Mouse (Mus musculus): Measurements from ENCODE around the gene Cracr2b. TPM values are rescaled to one million over a fixed set of nuclear protein-coding genes. Genes with fewer than 3 reads are reported as not detected.
A peak's percentile ranks its signal among the peaks of the same experiment; 100 is the strongest.

Gene Cracr2b
- polyA plus RNA-seq, 1 experiment from 2014 or later = 40.8 TPM

DNA sequence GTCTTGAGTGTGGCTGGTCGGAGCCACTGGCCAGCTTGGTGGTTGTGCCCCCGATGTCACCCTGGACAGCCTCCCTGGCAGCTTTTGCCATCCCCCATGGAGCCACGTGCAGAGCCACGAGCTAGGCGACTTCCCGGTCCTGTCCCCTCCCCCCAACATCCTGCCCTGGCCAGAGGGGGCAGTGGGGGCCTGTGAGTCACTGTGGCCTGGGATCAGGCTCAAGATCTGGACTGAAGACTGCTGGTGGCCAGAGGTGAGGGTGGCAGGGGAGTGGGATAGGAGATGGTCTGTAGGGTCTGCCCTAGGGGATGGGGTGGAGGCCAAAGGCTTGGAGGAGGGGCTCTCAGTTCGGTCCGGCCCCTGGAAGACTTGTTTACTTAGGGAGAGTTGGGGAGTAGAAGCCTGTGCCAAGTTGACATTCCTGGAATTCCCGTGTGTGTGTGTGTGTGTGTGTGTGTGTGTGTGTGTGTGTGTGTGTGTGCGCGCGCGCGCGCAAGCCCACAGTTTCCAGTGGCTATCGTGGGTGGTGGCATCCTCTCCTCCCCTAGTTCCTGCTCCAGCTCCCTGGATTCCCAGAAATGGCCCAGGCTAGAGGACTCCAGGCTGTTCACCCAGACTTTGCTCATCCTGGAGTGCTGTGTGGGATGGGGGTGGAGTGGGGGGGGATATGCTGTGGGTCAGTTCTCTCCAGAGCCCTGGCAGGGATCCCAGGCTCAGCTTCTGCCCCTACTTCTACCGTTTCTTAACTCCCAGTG lies 15.5 kb downstream of the Cracr2b start:
- peak overlapping the region; percentile 80 for H3K9ac ChIP-seq
- H3K4me1 ChIP-seq = peaks cover 50% of the 10 kb centered on the region
- H3K36me3 ChIP-seq = peaks cover 11% of the 10 kb centered on the region
- peak overlapping the region; percentile 99 for H3K27ac ChIP-seq
- H3K9me3 ChIP-seq = no peaks in the 10 kb centered on the region
- no peaks in the 10 kb centered on the region for H3K27me3 ChIP-seq
- peak; percentile 81 for ATAC-seq (ENCODE audit: borderline replicate concordance, extremely low read depth, low FRiP score, low TSS enrichment)
- under 1% methylated on average over 17 of the region's 17 CpGs for WGBS
- peak overlapping the region; percentile 87 for H3K4me2 ChIP-seq
- peak overlapping the region; percentile 82 for H3K4me3 ChIP-seq

DNA sequence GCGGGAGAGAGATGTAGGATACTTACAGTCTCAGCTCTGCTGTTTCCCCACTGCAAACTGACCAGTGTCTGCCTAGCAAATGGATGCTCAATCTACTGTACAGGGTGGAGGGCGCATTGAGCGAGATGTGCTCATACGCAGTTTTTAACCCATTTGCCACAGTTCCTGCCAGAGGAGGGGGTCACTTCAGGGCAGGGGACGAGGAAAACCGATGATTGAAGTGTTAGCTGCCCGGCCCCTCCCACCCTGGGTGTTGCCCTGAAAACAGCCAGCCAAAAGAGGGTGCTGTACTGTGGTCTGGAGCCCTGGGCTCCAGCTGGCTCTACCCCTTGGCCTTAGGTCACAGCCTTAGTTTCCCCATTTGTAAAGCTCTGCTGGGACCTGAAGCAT lies 16.1 kb downstream of the Cracr2b start:
- Histone ChIP-seq H3K27ac (peak overlapping the region; percentile 99), H3K9me3 (no peaks in the 10 kb centered on the region), H3K36me3 (peaks cover 7% of the 10 kb centered on the region), H3K9ac (peak overlapping the region; percentile 80), H3K4me1 (peaks cover 56% of the 10 kb centered on the region), H3K4me3 (peak overlapping the region; percentile 82), H3K4me2 (peak overlapping the region; percentile 87), H3K27me3 (0 out of 2 replicates have a peak, but pooled peaks cover 3% of the 10 kb centered on the region)
- 1% methylated on average over 7 of the region's 7 CpGs for WGBS
- ATAC-seq (ENCODE audit: borderline replicate concordance, extremely low read depth, low FRiP score, low TSS enrichment) = peak; percentile 6

DNA sequence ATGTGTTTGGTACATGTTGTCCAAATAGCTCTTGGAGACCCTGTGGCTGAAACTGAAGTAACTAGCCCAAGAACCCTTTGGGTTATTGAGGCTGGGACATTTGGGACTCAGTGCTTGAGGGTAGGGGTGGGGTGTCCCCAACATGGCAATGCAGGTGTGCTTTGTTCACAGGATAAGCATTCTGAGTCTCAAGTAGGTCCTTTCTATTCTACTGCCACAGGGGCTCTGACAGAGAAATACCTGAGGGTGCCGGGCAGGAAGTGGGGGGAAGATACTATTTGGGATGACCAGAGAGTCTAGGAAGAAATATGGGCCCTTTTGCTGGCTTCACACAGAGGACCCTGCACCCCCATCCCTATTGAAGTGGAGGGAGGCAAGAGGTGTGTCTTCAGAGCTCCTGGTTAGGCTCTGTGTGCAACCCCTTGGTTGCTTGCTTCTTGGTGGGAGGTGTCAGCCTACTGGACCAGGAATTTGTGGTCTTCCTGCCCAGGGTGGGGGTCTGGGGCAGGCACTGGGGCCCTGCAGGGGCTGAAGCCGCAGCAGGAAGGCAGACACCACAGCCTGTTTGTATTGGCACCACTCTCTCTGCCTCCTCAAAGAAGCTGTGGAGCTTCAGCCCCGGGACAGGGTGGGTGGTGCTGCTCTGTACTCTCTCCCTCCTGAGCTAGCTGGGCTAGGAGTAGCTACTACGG lies 16.8 kb downstream of the Cracr2b start:
- WGBS = 18% methylated on average over 4 of the region's 4 CpGs
- Histone ChIP-seq H3K9me3 (no peaks in the 10 kb centered on the region), H3K4me1 (peaks cover 63% of the 10 kb centered on the region), H3K4me2 (peak overlapping the region; percentile 87), H3K27ac (peak overlapping the region; percentile 99), H3K27me3 (peaks cover 9% of the 10 kb centered on the region; the same call in 1 of the 2 replicates), H3K4me3 (no peak overlapping the region), H3K36me3 (peaks cover 1% of the 10 kb centered on the region), H3K9ac (peak overlapping the region; percentile 80)
- no peak for ATAC-seq (ENCODE audit: borderline replicate concordance, extremely low read depth, low FRiP score, low TSS enrichment)

DNA sequence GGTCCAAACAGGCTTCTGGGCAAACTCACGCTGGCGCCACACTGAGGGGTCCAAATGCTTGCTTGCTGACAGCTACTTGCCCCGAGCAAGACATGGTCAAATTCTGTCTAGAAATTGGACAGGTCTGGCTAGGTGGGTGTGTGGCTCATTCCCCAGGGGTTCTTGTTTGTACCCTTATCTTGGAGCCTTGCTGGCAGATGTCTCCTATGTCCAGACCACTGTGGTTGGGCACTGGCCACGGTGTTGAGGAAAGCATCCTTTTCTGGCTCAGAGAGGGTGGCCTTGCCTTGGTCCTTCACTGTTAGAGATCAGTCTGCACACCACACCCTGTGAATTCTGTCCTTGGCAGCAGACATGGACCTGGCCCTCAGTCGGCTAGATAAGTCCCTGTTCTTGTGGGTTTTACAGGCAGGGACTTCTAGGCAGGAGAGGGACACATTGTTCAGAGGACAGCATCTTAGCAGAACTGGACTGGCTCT lies 17.4 kb downstream of the Cracr2b start:
- WGBS = 37% methylated on average over 5 of the region's 5 CpGs
- no peak overlapping the region for H3K4me3 ChIP-seq
- no peak for ATAC-seq (ENCODE audit: borderline replicate concordance, extremely low read depth, low FRiP score, low TSS enrichment)

DNA sequence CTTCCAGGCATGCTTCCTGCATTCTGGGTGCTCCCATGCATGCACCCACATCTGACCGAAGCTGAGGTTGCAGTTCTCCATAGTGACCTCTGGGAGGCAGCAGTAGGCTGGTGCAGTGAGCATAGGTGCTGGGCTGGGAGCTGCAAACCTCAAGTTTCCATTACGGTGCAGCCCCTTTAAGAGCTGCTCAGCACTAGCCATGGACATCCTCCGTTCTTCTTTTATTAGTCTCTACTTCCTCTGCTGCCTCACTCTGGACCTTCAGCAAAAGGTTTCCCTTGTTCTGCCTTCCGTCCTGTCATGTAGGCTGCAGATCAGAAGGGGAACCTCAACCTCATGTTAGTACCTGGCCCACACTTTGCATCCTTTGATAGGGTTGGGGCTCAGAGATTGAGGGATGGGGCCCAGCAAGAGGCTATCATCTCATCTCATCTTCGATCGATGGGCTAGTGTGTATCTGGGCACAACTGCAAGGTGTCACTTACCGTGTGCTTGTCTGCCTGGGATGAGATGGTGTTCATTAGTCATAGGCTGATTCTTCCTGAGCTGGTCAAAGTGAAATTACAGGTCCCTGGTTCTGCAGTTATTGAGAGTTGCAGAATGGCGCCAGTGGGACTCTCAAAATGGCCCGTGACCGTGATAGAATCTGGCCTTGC lies 20.1 kb downstream of the Cracr2b start:
- Histone ChIP-seq H3K27ac (no peak overlapping the region), H3K4me1 (peaks cover 55% of the 10 kb centered on the region), H3K4me2 (peak overlapping the region; percentile 94), H3K4me3 (peak overlapping the region; percentile 47; the same call in 1 of the 2 replicates), H3K9me3 (no peaks in the 10 kb centered on the region), H3K27me3 (peaks cover 11% of the 10 kb centered on the region; the same call in 1 of the 2 replicates), H3K9ac (no peak overlapping the region), H3K36me3 (no peaks in the 10 kb centered on the region)
- no peak for ATAC-seq (ENCODE audit: borderline replicate concordance, extremely low read depth, low FRiP score, low TSS enrichment)
- 8% methylated on average over 10 of the region's 10 CpGs for WGBS

More for the DNA sequence above, 17.4 kb downstream of the Cracr2b start:
- Histone ChIP-seq H3K36me3 (no peaks in the 10 kb centered on the region), H3K9me3 (no peaks in the 10 kb centered on the region), H3K27ac (peak overlapping the region; percentile 99), H3K4me2 (peak overlapping the region; percentile 87), H3K4me1 (peaks cover 64% of the 10 kb centered on the region), H3K27me3 (peaks cover 11% of the 10 kb centered on the region; the same call in 1 of the 2 replicates), H3K9ac (peak overlapping the region; percentile 9; the same call in 1 of the 2 replicates)

DNA sequence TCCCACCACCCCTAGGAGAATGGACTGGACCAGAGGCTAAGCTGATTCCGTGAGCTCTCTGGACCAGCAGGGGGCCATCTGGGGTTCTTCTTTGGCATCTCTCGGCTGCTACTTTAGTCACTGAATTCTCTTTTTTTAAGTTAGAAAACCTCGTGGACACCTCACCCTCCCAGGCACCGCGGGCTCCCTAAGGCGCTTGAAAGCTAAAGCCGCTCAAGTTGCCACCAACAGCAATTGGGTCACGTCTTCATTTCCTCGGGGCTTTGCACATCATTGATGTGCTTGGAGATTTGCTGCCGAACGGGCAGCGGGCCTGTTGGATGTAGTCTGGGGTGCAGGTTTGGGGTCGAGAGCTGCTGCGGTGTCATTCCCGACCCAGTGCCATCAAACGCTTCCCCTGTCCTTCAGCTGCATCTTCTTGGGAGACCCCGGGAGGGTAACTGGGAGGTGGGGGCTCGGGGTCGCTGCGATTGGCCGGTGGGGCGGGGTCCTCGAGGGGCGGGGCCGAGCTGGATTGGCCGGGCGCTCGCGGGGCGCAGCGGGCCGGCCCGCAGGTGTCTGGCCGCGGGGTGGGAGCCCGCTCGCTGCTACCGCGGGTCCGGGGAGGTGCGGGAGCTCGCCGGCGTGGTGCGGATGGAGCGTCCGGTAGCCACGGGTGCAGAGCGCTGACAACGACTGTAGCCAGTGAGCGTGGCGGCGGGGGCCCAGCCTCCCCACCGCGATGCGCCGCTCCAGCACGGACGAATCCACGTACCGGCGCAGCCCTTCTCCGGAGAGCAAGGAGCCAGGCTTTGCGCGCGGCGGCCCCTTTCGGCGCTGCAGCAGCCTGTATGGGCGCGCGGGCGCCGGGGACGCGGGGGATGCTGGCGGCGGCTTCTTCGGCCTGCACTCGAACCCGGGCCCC lies 20.9 kb downstream of the Cracr2b start:
- WGBS = under 1% methylated on average over 70 of the region's 81 CpGs
- Histone ChIP-seq H3K9me3 (no peaks in the 10 kb centered on the region), H3K9ac (peak overlapping the region; percentile 44), H3K4me3 (peak overlapping the region; percentile 47), H3K36me3 (no peaks in the 10 kb centered on the region), H3K27ac (no peak overlapping the region), H3K27me3 (peaks cover 11% of the 10 kb centered on the region; the same call in 1 of the 2 replicates), H3K4me2 (peak overlapping the region; percentile 94), H3K4me1 (peaks cover 50% of the 10 kb centered on the region)
- no peak for ATAC-seq (ENCODE audit: borderline replicate concordance, extremely low read depth, low FRiP score, low TSS enrichment)

DNA sequence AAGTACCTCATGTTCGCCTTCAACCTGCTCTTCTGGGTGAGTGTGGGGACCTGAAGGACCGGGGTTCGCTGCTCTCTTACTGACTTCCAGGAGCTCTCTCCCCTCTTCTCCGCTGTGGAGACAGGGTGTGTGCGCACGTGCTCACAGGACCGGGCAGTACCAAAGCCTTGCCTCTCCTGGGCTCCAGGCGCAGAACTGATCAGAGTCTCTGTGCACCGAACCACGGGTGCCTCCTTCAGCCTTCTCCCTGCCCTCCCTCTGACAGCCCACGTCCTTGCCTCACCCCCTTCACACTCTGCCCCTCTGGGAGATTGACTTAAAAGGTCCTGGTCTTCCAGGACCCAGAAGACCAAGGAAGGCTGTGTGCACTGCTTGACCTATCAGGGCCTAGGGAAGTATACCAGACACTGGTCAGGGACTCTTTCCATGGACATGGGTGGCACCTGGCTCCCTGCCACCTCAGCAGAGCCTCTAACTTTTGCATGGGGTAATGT lies 21.7 kb downstream of the Cracr2b start:
- Histone ChIP-seq H3K9ac (peak overlapping the region; percentile 44), H3K4me3 (peak overlapping the region; percentile 47), H3K4me1 (peaks cover 42% of the 10 kb centered on the region), H3K27ac (no peak overlapping the region), H3K27me3 (peaks cover 11% of the 10 kb centered on the region; the same call in 1 of the 2 replicates), H3K9me3 (no peaks in the 10 kb centered on the region), H3K4me2 (peak overlapping the region; percentile 94), H3K36me3 (no peaks in the 10 kb centered on the region)
- ATAC-seq (ENCODE audit: borderline replicate concordance, extremely low read depth, low FRiP score, low TSS enrichment) = no peak
- WGBS = 21% methylated on average over 11 of the region's 11 CpGs

DNA sequence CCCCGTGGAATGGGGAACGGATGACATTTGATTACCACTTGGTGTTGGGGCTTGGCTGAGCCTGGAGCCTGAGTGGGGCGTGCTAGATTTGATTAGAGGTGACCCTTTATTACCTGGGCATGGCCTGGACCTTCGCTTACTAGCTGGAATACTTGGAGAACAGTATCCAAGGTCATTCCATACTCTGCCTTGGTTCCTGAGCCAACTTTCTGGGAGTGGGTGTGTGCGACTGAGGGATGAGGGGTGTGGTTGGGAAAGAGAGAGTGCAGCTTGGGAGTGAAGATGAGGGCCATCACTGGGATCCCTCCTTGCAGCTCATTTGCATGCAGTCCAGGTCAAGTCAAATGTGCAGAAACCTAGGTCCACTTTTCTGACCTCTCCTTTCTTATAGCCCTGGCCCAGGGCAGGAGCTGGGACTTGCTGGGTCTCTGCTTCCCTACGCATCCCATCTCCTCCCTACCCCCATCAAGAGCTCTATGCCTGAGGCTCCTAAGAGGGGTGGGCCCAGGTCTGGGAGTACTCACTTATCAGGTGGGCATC lies 22.3 kb downstream of the Cracr2b start:
- H3K36me3 ChIP-seq = no peaks in the 10 kb centered on the region
- no peak for ATAC-seq (ENCODE audit: borderline replicate concordance, extremely low read depth, low FRiP score, low TSS enrichment)
- no peak overlapping the region for H3K9ac ChIP-seq
- no peaks in the 10 kb centered on the region for H3K9me3 ChIP-seq
- H3K27me3 ChIP-seq = peaks cover 11% of the 10 kb centered on the region; the same call in 1 of the 2 replicates
- no peak overlapping the region for H3K4me2 ChIP-seq
- peaks cover 35% of the 10 kb centered on the region for H3K4me1 ChIP-seq
- H3K4me3 ChIP-seq = no peak overlapping the region
- WGBS = 71% methylated on average over 6 of the region's 6 CpGs
- no peak overlapping the region for H3K27ac ChIP-seq

DNA sequence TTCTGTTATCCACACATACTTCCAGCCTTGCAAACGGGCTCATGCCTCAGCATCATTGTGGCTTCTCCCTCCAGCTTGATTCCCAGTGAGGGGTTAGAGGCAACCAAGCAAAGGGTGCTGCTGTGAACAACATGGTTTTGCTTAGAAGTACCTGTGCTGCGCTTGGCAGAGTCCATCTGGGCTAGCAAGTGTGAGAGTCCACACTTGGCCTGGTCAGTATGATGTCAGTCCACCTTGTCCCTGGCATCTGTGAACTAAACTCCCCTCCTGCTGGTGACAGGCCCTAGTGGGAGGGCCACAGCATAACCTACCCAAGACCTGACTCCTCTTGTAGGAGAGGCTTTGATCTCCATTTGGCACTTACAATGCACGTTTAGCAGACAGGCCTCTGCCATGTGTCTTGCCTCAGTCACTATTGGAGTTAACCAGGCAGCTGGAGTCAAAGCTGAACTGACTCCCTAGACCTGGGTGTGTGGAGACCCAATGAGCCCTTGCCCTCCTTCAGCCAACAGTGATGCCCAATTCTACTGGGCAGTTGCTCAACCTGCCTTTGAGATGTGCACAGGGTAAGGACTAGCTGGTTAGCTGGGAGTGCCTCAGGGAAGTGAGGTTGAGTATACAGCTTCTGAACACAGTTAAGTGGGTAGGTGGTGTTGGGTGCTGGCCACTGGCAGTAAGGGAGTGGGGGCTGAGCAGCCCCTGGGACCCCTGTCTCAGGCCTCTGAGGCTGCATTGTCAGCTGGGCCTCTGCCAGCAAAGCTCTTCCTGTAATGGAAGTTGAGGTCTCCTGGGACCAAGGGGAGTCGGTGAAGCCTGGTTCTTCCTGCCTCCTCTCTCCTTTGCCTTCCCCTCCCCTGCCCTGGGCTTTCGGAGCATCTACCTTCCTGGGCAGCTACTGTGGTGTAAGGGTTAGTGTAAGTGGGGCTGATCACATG lies 23.6 kb downstream of the Cracr2b start:
- Histone ChIP-seq H3K9ac (no peak overlapping the region), H3K4me3 (no peak overlapping the region), H3K27ac (no peak overlapping the region), H3K4me1 (peaks cover 32% of the 10 kb centered on the region), H3K36me3 (no peaks in the 10 kb centered on the region), H3K4me2 (no peak overlapping the region), H3K9me3 (no peaks in the 10 kb centered on the region), H3K27me3 (peaks cover 11% of the 10 kb centered on the region; the same call in 1 of the 2 replicates)
- ATAC-seq (ENCODE audit: borderline replicate concordance, extremely low read depth, low FRiP score, low TSS enrichment) = no peak
- 80% methylated on average over 5 of the region's 5 CpGs for WGBS

DNA sequence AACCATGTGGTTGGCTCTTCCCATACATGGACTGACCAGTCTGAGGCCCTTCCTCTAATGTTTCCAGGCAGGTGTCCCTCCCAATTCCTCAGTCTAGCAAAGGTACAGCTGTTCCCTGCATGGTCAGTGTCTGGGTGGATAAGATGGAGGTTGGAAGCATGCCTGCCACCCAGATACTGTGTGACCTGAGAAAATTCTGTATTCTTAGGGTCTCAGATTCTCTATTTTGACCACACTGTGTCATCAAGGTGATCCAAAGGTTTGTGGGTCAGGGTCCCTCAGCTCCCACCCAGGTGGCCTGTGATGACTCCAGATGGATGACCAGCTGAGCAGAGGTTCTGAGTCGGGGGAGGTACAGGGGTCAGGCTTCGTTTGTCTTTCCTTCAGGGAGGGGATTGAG lies 24.3 kb downstream of the Cracr2b start:
- H3K9ac ChIP-seq = no peak overlapping the region
- peaks cover 11% of the 10 kb centered on the region; the same call in 1 of the 2 replicates for H3K27me3 ChIP-seq
- H3K4me2 ChIP-seq = no peak overlapping the region
- 38% methylated on average over 2 of the region's 2 CpGs for WGBS
- peaks cover 32% of the 10 kb centered on the region for H3K4me1 ChIP-seq
- H3K4me3 ChIP-seq = no peak overlapping the region
- no peak for ATAC-seq (ENCODE audit: borderline replicate concordance, extremely low read depth, low FRiP score, low TSS enrichment)
- H3K9me3 ChIP-seq = no peaks in the 10 kb centered on the region
- 0 out of 2 replicates have a peak, but pooled peaks cover 3% of the 10 kb centered on the region for H3K36me3 ChIP-seq
- no peak overlapping the region for H3K27ac ChIP-seq

Data from lung, embryonic 15.5 days (tissue).